ENCODE assay signal across 8 mouse cellular contexts in the genomic region with DNA sequence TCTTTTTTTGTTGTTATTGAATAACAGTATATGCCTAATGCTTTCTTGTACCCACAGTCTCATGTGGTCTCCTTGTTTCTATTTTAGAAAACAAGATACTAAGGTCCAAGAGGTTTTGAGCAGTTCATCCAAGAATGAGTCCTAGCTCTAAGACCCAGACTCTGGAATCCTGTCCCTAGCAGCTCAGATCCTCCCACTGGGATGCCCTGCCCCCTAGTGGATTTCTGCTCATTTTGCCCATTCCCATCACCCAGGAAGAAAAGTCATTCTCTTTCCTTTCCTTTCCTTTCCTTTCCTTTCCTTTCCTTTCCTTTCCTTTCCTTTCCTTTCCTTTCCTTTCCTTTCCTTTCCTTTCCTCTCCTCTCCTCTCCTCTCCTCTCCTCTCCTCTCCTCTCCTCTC. TPM values are rescaled to one million over a fixed set of nuclear protein-coding genes. Genes with fewer than 3 reads are reported as not detected.
DNase-seq lines count a peak whose midpoint lies in the region; ATAC-seq and TF ChIP-seq lines count a peak whose summit lies in the region.
"Not testable (repeated sequence)": the region's sequence is repeated elsewhere in the genome, so short reads cannot be mapped to it uniquely, and the experiment has no call there.

No protein-coding gene starts in this region.

- peaks cover 12% of the 10 kb centered on the region for H3K27me3 ChIP-seq in Patski
- not testable (repeated sequence) for H3K27me3 ChIP-seq in forebrain, embryonic 11.5 days (ENCODE audit: control insufficient read depth, insufficient read depth, low read length); limb, embryonic 14.5 days (ENCODE audit: control insufficient read depth, insufficient read depth, low read length); midbrain, postnatal 0 days (ENCODE audit: insufficient read depth, low read length)

- H3K9ac ChIP-seq in forebrain, embryonic 11.5 days (ENCODE audit: low read length); limb, embryonic 14.5 days (ENCODE audit: low read depth, low read length, severe bottlenecking); midbrain, postnatal 0 days (replicated peaks; ENCODE audit: low read length, poor library complexity, severe bottlenecking): not testable (repeated sequence)

- not testable (repeated sequence) for H3K4me2 ChIP-seq in forebrain, embryonic 11.5 days (ENCODE audit: low read depth, low read length, severe bottlenecking); limb, embryonic 14.5 days (replicated peaks; ENCODE audit: low read depth, low read length, severe bottlenecking); midbrain, postnatal 0 days (ENCODE audit: low read depth, low read length, poor library complexity, severe bottlenecking)

- not testable (repeated sequence) for DNase-seq in Patski (ENCODE audit: low read depth, low spot score)
- DNase-seq in cerebellum, adult 18-20 months = peak; percentile 60 to 68
- DNase-seq in forebrain, embryonic 11.5 days (ENCODE audit: low spot score) = peak; percentile 69
- peak; percentile 59 to 78 for DNase-seq in heart, postnatal 10 days
- peak; percentile 65 to 86 for DNase-seq in kidney, postnatal 36 days
- peak; percentile 36 for DNase-seq in limb, embryonic 14.5 days (ENCODE audit: low spot score)
- peak; percentile 66 for DNase-seq in midbrain, postnatal 0 days (ENCODE audit: low spot score)
- peak; percentile 28 for DNase-seq in thymus, postnatal 4 days

- intact Hi-C loops in heart, postnatal 10 days (cut with DNase I) = loop anchor here (1.0 kb wide), 1 partner anchor 122 kb away; no protein-coding TSS in a partner anchor

- in situ Hi-C loops in Patski (cut with MboI; ENCODE audit: low pct_unique_long_range_greater_than_20kb) = loop anchor here (5.0 to 10.0 kb wide), 2 partner anchors 120 to 222 kb away; partner anchors contain the start of genes Aste1 and Nek11

- H3K27ac ChIP-seq in forebrain, embryonic 11.5 days (ENCODE audit: low read depth, low read length); limb, embryonic 14.5 days (replicated peaks; ENCODE audit: low read depth, low read length); midbrain, postnatal 0 days (ENCODE audit: low read depth, low read length): not testable (repeated sequence)

- not testable (repeated sequence) for TF ChIP-seq POLR2A in limb, embryonic 14.5 days (IDR thresholded peaks at IDR 0.05; ENCODE audit: borderline replicate concordance, extremely low read depth, insufficient read depth, insufficient read length)

- H3K9me3 ChIP-seq in forebrain, embryonic 11.5 days (ENCODE audit: control insufficient read depth, low read length); limb, embryonic 14.5 days (ENCODE audit: control insufficient read depth, low read length); midbrain, postnatal 0 days (ENCODE audit: low read length): not testable (repeated sequence)

- not testable (repeated sequence) for H3K36me3 ChIP-seq in forebrain, embryonic 11.5 days (ENCODE audit: control insufficient read depth, insufficient read depth, low read length); limb, embryonic 14.5 days (ENCODE audit: control insufficient read depth, insufficient read depth, low read length); midbrain, postnatal 0 days (ENCODE audit: insufficient read depth, low read length)

- not testable (repeated sequence) for H3K4me1 ChIP-seq in forebrain, embryonic 11.5 days (replicated peaks; ENCODE audit: control insufficient read depth, insufficient read depth, low read length); limb, embryonic 14.5 days (ENCODE audit: control insufficient read depth, insufficient read depth, low read length); midbrain, postnatal 0 days (ENCODE audit: insufficient read depth, low read length)

- TF ChIP-seq CTCF in Patski (IDR thresholded peaks at IDR 0.05) = peak; percentile 85
- peak; percentile 78 for TF ChIP-seq CTCF in midbrain, postnatal 0 days (IDR thresholded peaks at IDR 0.05)

- ATAC-seq in Patski; forebrain, embryonic 11.5 days (replicated peaks; ENCODE audit: low FRiP score); limb, embryonic 14.5 days (ENCODE audit: low FRiP score, low read depth); midbrain, postnatal 0 days (ENCODE audit: low FRiP score): not testable (repeated sequence)

- CTCF ChIA-PET in Patski (lab: Charles Lee) = interaction anchor here (0.7 to 1.3 kb wide), 12 partner anchors 13 to 160 kb away, joined by 3 to 20 read pairs (median 4); no protein-coding TSS in a partner anchor

- POLR2A ChIA-PET in Patski (lab: Charles Lee) = not testable (repeated sequence)

- H3K4me3 ChIP-seq in forebrain, embryonic 11.5 days (ENCODE audit: low read depth, low read length); limb, embryonic 14.5 days (replicated peaks; ENCODE audit: low read length); midbrain, postnatal 0 days (ENCODE audit: low read depth, low read length): not testable (repeated sequence)

RNA-seq across cellular contexts. Expression of gene Pik3r4, which starts 25.5 kb away (rescaled TPM):
- 27.6 TPM for polyA plus RNA-seq in Patski (2021)
- 25.4 and 27.1 TPM in 2 replicates for polyA plus RNA-seq in forebrain, embryonic 11.5 days (2014; fragmentation: Nextera tagmentation; extraction: Ambion mirVana)
- total RNA-seq in heart, postnatal 10 days (2021) = 10 to 100 TPM; 23.0 to 26.1 TPM
- polyA plus RNA-seq in limb, embryonic 14.5 days (2012; rRNA removed) = 22.2 and 23.9 TPM in 2 replicates
- polyA plus RNA-seq in limb, embryonic 14.5 days (2014; fragmentation: Nextera tagmentation; extraction: Ambion mirVana) = 27.1 and 30.2 TPM in 2 replicates
- total RNA-seq in midbrain, postnatal 0 days (2014; rRNA removed) = 25.5 and 35.9 TPM in 2 replicates
- polyA plus RNA-seq in midbrain, postnatal 0 days (2015; fragmentation: Nextera tagmentation; extraction: Ambion mirVana) = 12.3 and 12.8 TPM in 2 replicates
